20 mouse cellular contexts compared by ENCODE assay signal in genomic region chr7:128627723-128628122, GRCm38 (mm10). TPM values are rescaled to one million over a fixed set of nuclear protein-coding genes. Genes with fewer than 3 reads are reported as not detected.
DNase-seq lines count a peak whose midpoint lies in the region; ATAC-seq and TF ChIP-seq lines count a peak whose summit lies in the region.
"Had no signal": no experiment of that assay in that cellular context is flagged by ENCODE, and none has a peak within 500 bp of the region (broad histone marks: within the 10 kb centered on the region; RNA-seq: fewer than 3 reads in every experiment).

No protein-coding gene starts in this region.

- no peak overlapping the region for H3K4me3 ChIP-seq in kidney, adult 2 months (ENCODE audit: insufficient read depth, low read depth, low read length)
- no peak overlapping the region for H3K4me3 ChIP-seq in kidney, embryonic 16.5 days (ENCODE audit: low read length)
- H3K4me3 ChIP-seq in thymus, adult 2 months (ENCODE audit: control insufficient read depth, insufficient read depth, low read length): no peak overlapping the region
- H3K4me3 ChIP-seq: embryonic facial prominence, embryonic 12.5 days; embryonic facial prominence, embryonic 15.5 days; gastrocnemius, adult 2 months; hindbrain, embryonic 12.5 days had no signal

- H3K4me1 ChIP-seq in kidney, adult 2 months (ENCODE audit: control insufficient read depth, insufficient read depth, low read length): peaks cover 42% of the 10 kb centered on the region
- H3K4me1 ChIP-seq in kidney, embryonic 16.5 days (ENCODE audit: insufficient read depth, low read length): peaks cover 8% of the 10 kb centered on the region; the same call in 1 of the 2 replicates
- peaks cover 10% of the 10 kb centered on the region for H3K4me1 ChIP-seq in thymus, adult 2 months (replicated peaks; ENCODE audit: control insufficient read depth, insufficient read depth, low read length)

- 52% methylated on average over 1 of the region's 1 CpGs for WGBS in kidney, adult 2 months
- 78% methylated on average over 1 of the region's 1 CpGs for WGBS in kidney, embryonic 16.5 days
- 96% methylated on average over 1 of the region's 1 CpGs for WGBS in thymus, adult 2 months

- no peak overlapping the region for H3K9ac ChIP-seq in kidney, embryonic 16.5 days (replicated peaks; ENCODE audit: low read length)
- H3K9ac ChIP-seq: embryonic facial prominence, embryonic 12.5 days; embryonic facial prominence, embryonic 15.5 days; forebrain, postnatal 0 days; hindbrain, embryonic 12.5 days had no signal

- ATAC-seq in kidney, embryonic 16.5 days (ENCODE audit: low FRiP score, low TSS enrichment): peak; percentile 51
- ATAC-seq: forebrain, embryonic 14.5 days; forebrain, postnatal 0 days had no signal

- TF ChIP-seq CTCF in kidney, adult 2 months (conservative IDR thresholded peaks at IDR 0.05; ENCODE audit: insufficient read depth, insufficient read length, low read depth, low read length): no peak
- no peak for TF ChIP-seq CTCF in thymus, adult 2 months (IDR thresholded peaks at IDR 0.05; ENCODE audit: borderline replicate concordance, control insufficient read depth, extremely low read depth, insufficient read depth, low read length, poor library complexity)

- H3K4me2 ChIP-seq in kidney, embryonic 16.5 days (replicated peaks; ENCODE audit: low read depth, low read length): no peak overlapping the region
- H3K4me2 ChIP-seq: embryonic facial prominence, embryonic 12.5 days; embryonic facial prominence, embryonic 15.5 days; heart, embryonic 11.5 days; hindbrain, embryonic 12.5 days had no signal

- DNase-seq in kidney, adult 2 months: peak; percentile 80
- no peak for DNase-seq in kidney, postnatal 14 days
- no peak for DNase-seq in kidney, postnatal 25 days
- DNase-seq in thymus, adult 2 months: no peak
- DNase-seq in thymus, postnatal 10 days (ENCODE audit: low spot score in 2 of 2): no peak
- DNase-seq: adrenal gland, adult 2 months; adrenal gland, postnatal 14 days; cerebellum, adult 11 months; cerebellum, adult 2 months; cerebellum, adult 9-11 months; cerebellum, postnatal 25 days; forebrain, postnatal 0 days; gastrocnemius, adult 2 months; gastrocnemius, postnatal 14 days had no signal

- peak overlapping the region; percentile 81 for H3K27ac ChIP-seq in kidney, adult 2 months (ENCODE audit: insufficient read depth, low read depth, low read length)
- H3K27ac ChIP-seq in kidney, embryonic 16.5 days (ENCODE audit: low read length): peak overlapping the region; percentile 73
- H3K27ac ChIP-seq in thymus, adult 2 months (ENCODE audit: control insufficient read depth, insufficient read depth, low read length): peak overlapping the region; percentile 94; the same call in 1 of the 2 replicates
- H3K27ac ChIP-seq: embryonic facial prominence, embryonic 12.5 days; embryonic facial prominence, embryonic 15.5 days; gastrocnemius, adult 2 months; hindbrain, embryonic 12.5 days had no signal

- no peak for TF ChIP-seq POLR2A in kidney, adult 2 months (IDR thresholded peaks at IDR 0.05; ENCODE audit: low read depth, low read length)
- TF ChIP-seq POLR2A in thymus, adult 2 months (IDR thresholded peaks at IDR 0.05; ENCODE audit: control insufficient read depth, extremely low read depth, insufficient read depth, low read length, poor library complexity): no peak

- H3K9me3 ChIP-seq in kidney, embryonic 16.5 days (ENCODE audit: low read length): no peaks in the 10 kb centered on the region
- H3K9me3 ChIP-seq: embryonic facial prominence, embryonic 12.5 days; embryonic facial prominence, embryonic 15.5 days; hindbrain, embryonic 12.5 days had no signal

- H3K27me3 ChIP-seq in kidney, adult 2 months (replicated peaks; ENCODE audit: control insufficient read depth, insufficient read depth, low read length): no peaks in the 10 kb centered on the region
- H3K27me3 ChIP-seq in kidney, embryonic 16.5 days (ENCODE audit: insufficient read depth, low read length): no peaks in the 10 kb centered on the region
- no peaks in the 10 kb centered on the region for H3K27me3 ChIP-seq in thymus, adult 2 months (ENCODE audit: control insufficient read depth, insufficient read depth, low read length)
- H3K27me3 ChIP-seq: embryonic facial prominence, embryonic 12.5 days; embryonic facial prominence, embryonic 15.5 days; hindbrain, embryonic 12.5 days had no signal

- no peaks in the 10 kb centered on the region for H3K36me3 ChIP-seq in kidney, adult 2 months (ENCODE audit: control insufficient read depth, insufficient read depth, low read length)
- no peaks in the 10 kb centered on the region for H3K36me3 ChIP-seq in kidney, embryonic 16.5 days (ENCODE audit: insufficient read depth, low read length)
- H3K36me3 ChIP-seq in thymus, adult 2 months (ENCODE audit: control insufficient read depth, insufficient read depth, low read length): no peaks in the 10 kb centered on the region
- H3K36me3 ChIP-seq: embryonic facial prominence, embryonic 12.5 days; embryonic facial prominence, embryonic 15.5 days; hindbrain, embryonic 12.5 days had no signal

RNA-seq across cellular contexts. Expression of gene Inpp5f, which starts 16.6 kb away (rescaled TPM):
- polyA plus RNA-seq in kidney, adult 2 months (2012; rRNA removed): 14.6 TPM in 2 replicates
- polyA plus RNA-seq in kidney, embryonic 16.5 days (2015; fragmentation: Nextera tagmentation; extraction: Ambion mirVana): 24.5 and 25.9 TPM in 2 replicates
- polyA plus RNA-seq in thymus, adult 2 months (2012; rRNA removed): 3.8 and 4.1 TPM in 2 replicates
